Mouse (Mus musculus) forebrain, postnatal 0 days (tissue): ENCODE data around the gene Ano5. TPM values are rescaled to one million over a fixed set of nuclear protein-coding genes. Genes with fewer than 3 reads are reported as not detected.

Experiments
- ATAC-seq: fragments of 200-750 bp; cut with Nextera tagmentation; 2 replicates; pipeline ENCODE4 v1.8.0; 2017; ENCODE audit warnings: mild to moderate bottlenecking, moderate library complexity
- DNase-seq: peaks from one replicate; pipeline ENCODE4 v3.0.0-alpha.2; 2015
- H3K27ac ChIP-seq: fragments of 300-500 bp; sonication (generic); 2 replicates; pipeline ENCODE4 v1.5.1; 2014; ENCODE audit warnings: low read depth, mild to moderate bottlenecking, antibody characterized with exemption, low read length, moderate library complexity, mixed read lengths
- H3K27me3 ChIP-seq: fragments of 300-500 bp; sonication (generic); 2 replicates; pipeline ENCODE4 v1.6.1; 2014; ENCODE audit warnings: mild to moderate bottlenecking, low read length, mixed read lengths; ENCODE audit not compliant: insufficient read depth
- H3K36me3 ChIP-seq: fragments of 300-500 bp; sonication (generic); 2 replicates; pipeline ENCODE4 v1.6.1; 2014; ENCODE audit warnings: mild to moderate bottlenecking, moderate library complexity; ENCODE audit not compliant: insufficient read depth
- H3K4me1 ChIP-seq: fragments of 300-500 bp; sonication (generic); 2 replicates; pipeline ENCODE4 v1.6.1; 2014; ENCODE audit warnings: antibody characterized with exemption; ENCODE audit not compliant: insufficient read depth
- H3K4me2 ChIP-seq: fragments of 300-500 bp; sonication (generic); 2 replicates; pipeline ENCODE4 v1.6.1; 2014; ENCODE audit warnings: low read depth, mild to moderate bottlenecking, moderate library complexity
- H3K4me3 ChIP-seq: fragments of 300-500 bp; sonication (generic); 2 replicates; pipeline ENCODE4 v1.5.1; 2014; ENCODE audit warnings: low read depth, low read length, mixed read lengths
- H3K9ac ChIP-seq: fragments of 300-500 bp; sonication (generic); 2 replicates; pipeline ENCODE4 v1.6.1; 2014; ENCODE audit warnings: mild to moderate bottlenecking
- H3K9me3 ChIP-seq: fragments of 300-500 bp; sonication (generic); 2 replicates; pipeline ENCODE4 v1.6.1; 2016; ENCODE audit warnings: low read length
- CTCF ChIP-seq: sonication (generic); IDR thresholded peaks from 2 replicates; pipeline ENCODE4 v1.5.1; 2016; ENCODE audit warnings: antibody characterized with exemption, control low read depth, low read depth
- WGBS: fragments of 180-500 bp; shearing (Covaris S2); extraction: QIAGEN DNeasy Blood & Tissue Kit; methylation state at CpG from one replicate; pipeline ENCODE4 v1.1.7; 2014; 5-methylcytosine and 5-hydroxymethylcytosine counted together
- polyA plus RNA-seq: library from polyadenylated mRNA; unstranded; fragments of >200 nt; fragmentation: Nextera tagmentation; extraction: Ambion mirVana; gene quantifications from 2 replicates; pipeline ENCODE4 v1.2.1, GENCODE M21; 2015
- total RNA-seq: library from RNA; depleted of rRNA; stranded (reverse); fragments of >200 nt; gene quantifications from 2 replicates; pipeline ENCODE4 v1.2.3, GENCODE M21; 2014

The Ano5 gene
- total and polyA plus RNA-seq, 2 experiments from 2014 or later = 0.77 to 1.2 TPM

DNA sequence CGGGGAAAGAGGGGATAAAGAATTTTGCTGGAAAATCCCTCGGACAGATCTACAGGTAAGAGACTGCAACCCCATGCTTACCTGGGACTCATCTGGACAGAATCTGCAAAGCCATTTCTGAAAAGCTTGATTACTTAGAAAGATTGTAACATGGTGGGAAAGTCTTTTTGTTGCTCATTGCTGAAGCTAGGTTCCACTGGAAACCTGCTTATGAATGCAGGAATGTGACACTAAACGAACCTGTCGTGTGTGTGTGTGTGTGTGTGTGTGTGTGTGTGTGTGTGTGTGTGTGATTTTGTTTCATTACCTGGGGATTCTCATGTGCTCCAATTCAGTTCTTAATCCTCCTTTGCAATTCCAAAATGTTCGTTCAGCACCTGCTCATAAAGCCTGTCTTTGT lies 111.8 kb downstream of the Ano5 start:
- peak overlapping the region; percentile 62 for H3K9ac ChIP-seq
- no peaks in the 10 kb centered on the region for H3K9me3 ChIP-seq
- H3K27ac ChIP-seq = peak overlapping the region; percentile 85
- peak overlapping the region; percentile 49 for H3K4me2 ChIP-seq
- H3K36me3 ChIP-seq = no peaks in the 10 kb centered on the region
- no peak for DNase-seq
- no peaks in the 10 kb centered on the region for H3K4me1 ChIP-seq
- TF ChIP-seq CTCF = no peak
- WGBS = 1% methylated on average over 5 of the region's 5 CpGs
- peak overlapping the region; percentile 41 for H3K4me3 ChIP-seq
- peaks cover 9% of the 10 kb centered on the region for H3K27me3 ChIP-seq
- ATAC-seq = no peak

DNA sequence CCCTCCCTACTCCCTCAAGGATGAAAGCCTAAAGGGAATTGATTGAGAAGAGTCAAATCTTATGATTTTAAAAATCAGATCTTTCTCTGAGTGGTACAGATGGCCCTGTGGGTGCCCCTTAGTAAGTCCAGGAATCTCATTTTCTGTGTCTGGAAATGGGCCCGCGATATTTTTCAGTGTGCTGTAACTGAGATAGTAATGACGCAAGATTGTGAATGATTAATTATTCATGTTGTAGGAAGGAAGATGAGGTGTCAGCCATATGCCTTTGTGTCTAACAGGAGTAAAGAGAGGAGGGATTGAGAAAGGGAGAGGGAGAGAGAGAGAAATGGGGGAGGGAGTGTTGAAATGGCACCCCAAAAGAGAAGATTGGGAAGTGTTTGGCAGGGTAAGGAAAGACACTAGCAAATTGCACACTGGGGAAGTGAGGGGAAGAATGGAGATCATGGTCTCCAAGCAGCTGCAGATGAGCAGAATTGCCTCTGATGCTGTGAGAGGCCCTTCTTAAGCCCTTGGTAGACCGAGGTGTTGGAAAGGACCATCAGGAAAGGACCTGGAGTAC lies 113.6 kb downstream of the Ano5 start:
- Histone ChIP-seq H3K27me3 (peaks cover 9% of the 10 kb centered on the region), H3K27ac (peak overlapping the region; percentile 84), H3K4me3 (peak overlapping the region; percentile 41), H3K36me3 (no peaks in the 10 kb centered on the region), H3K9me3 (no peaks in the 10 kb centered on the region), H3K4me1 (no peaks in the 10 kb centered on the region), H3K9ac (peak overlapping the region; percentile 57), H3K4me2 (peak overlapping the region; percentile 52)
- TF ChIP-seq CTCF = no peak
- ATAC-seq (peak; percentile 19; the same call in 1 of the 2 replicates), DNase-seq (peak; percentile 77)
- WGBS = 4% methylated on average over 4 of the region's 4 CpGs

DNA sequence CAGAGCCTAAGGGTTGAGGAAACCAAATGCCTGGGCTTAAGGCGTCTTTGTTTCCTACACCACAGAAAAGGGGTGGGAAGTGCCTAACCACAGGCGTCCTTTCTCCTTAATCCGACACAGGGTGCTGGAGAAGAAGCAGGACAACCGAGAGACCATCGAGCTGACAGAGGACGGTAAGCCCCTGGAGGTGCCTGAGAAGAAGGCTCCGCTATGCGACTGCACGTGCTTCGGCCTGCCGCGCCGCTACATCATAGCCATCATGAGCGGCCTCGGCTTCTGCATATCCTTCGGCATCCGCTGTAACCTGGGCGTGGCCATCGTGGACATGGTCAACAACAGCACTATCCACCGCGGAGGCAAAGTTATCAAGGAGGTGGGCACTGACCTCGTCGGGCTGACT lies 114.3 kb downstream of the Ano5 start:
- no peak for TF ChIP-seq CTCF
- Histone ChIP-seq H3K4me3 (peak overlapping the region; percentile 41), H3K4me2 (peak overlapping the region; percentile 52), H3K36me3 (no peaks in the 10 kb centered on the region), H3K27me3 (peaks cover 9% of the 10 kb centered on the region), H3K9ac (peak overlapping the region; percentile 57), H3K9me3 (no peaks in the 10 kb centered on the region), H3K4me1 (no peaks in the 10 kb centered on the region), H3K27ac (peak overlapping the region; percentile 84)
- ATAC-seq (peak; percentile 10; the same call in 1 of the 2 replicates), DNase-seq (peak; percentile 76)
- 3% methylated on average over 23 of the region's 23 CpGs for WGBS

DNA sequence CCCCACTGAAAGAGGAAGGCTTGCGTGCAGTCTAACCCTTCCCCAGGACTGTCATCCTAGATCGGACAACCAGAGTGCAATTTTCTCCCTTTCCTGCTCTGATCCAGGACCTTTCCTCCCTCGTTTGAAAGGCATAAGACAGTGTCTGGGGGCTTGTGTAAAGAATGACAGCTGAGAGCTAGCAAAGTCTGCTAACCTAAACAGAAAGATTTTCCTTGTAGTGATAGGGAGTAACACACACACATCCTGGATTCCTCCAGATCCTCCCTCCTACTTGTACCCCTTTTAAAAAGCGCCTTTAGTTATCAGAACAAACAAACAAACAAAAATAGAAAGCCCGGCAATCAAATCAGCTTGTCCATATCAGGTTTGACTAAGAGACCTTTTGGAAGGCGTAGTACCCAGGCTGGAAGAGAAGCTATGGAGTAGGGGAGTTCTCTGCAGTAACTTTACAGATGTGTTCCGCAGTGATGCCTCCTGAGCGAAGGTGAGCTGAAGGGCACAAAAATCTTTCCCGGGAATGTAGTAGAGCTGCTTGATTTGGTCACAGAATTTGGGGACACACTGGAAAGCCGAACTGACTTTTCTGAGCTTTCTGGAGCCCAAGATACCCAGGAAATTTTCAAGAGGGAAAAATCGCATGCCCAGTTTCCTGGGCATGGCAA lies 114.9 kb downstream of the Ano5 start:
- no peaks in the 10 kb centered on the region for H3K36me3 ChIP-seq
- ATAC-seq = no peak
- peak overlapping the region; percentile 41 for H3K4me3 ChIP-seq
- 9% methylated on average over 11 of the region's 11 CpGs for WGBS
- H3K9ac ChIP-seq = peak overlapping the region; percentile 57
- H3K9me3 ChIP-seq = no peaks in the 10 kb centered on the region
- H3K4me2 ChIP-seq = peak overlapping the region; percentile 52
- peaks cover 9% of the 10 kb centered on the region for H3K27me3 ChIP-seq
- DNase-seq = peak; percentile 63
- no peaks in the 10 kb centered on the region for H3K4me1 ChIP-seq
- H3K27ac ChIP-seq = peak overlapping the region; percentile 84
- no peak for TF ChIP-seq CTCF

DNA sequence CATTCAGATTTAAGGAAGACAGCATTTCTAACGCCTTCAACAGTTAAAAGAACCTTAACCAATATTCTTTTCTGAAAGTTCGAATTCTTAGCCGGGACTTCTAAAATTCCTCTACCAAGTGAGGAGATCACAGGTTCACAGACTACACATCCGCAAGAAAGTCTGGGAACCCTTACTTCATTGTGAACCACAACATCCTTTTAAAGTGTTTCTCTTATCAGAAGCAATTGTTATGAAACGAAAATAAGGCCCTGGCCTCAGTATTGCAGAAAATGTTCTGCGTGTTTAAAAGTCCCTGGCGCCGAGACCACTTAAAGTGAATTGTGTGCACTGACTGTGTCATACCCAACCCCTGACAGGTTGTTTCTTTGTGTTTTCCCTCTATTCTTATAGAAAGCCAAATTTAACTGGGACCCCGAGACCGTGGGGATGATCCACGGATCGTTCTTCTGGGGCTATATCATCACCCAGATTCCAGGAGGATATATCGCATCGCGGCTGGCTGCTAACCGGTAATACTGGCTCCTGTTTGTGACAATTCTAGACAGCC lies 115.7 kb downstream of the Ano5 start:
- DNase-seq (peak; percentile 75), ATAC-seq (no peak)
- no peak for TF ChIP-seq CTCF
- Histone ChIP-seq H3K9ac (peak overlapping the region; percentile 57), H3K4me3 (peak overlapping the region; percentile 41), H3K27ac (peak overlapping the region; percentile 84), H3K9me3 (no peaks in the 10 kb centered on the region), H3K4me1 (no peaks in the 10 kb centered on the region; the same call in 1 of the 2 replicates), H3K36me3 (no peaks in the 10 kb centered on the region), H3K4me2 (peak overlapping the region; percentile 52), H3K27me3 (peaks cover 9% of the 10 kb centered on the region)
- WGBS = 5% methylated on average over 16 of the region's 16 CpGs

DNA sequence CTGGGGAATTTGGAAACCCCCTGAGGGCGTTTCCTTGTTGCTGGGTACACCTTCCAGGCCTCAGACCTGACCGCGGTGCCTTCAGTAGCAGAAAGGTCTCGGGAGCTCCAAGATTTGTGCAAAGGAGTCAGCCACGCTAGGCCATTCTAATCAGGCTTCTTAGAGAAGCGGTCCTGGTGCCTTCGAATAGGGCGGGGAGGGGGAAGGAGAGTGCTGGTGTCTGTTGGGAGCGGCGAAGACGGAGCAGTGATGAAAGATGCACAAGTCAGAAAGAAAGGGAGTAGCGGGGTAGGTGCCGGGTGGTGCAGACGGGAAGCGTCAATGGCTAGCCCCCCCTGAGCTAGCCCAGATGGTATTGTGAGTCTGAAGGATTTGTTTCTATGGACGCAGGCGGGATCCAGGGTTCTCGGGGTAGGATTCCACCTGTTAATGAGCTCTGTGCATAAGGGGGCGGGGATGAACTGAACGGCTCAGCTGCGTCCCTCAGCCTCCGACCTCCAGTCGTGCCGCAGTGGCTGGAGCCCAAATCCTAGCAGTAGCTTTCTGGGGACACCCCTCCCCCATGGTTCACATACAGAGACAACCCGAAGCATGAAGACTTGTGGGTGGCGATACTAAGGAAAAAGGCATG lies 116.3 kb downstream of the Ano5 start:
- peak; percentile 76 for ATAC-seq

More for the DNA sequence above, 116.3 kb downstream of the Ano5 start:
- H3K4me3 ChIP-seq = peak overlapping the region; percentile 41
- H3K27ac ChIP-seq = peak overlapping the region; percentile 84
- H3K9me3 ChIP-seq = no peaks in the 10 kb centered on the region
- DNase-seq = peak; percentile 80
- peaks cover 9% of the 10 kb centered on the region for H3K27me3 ChIP-seq
- TF ChIP-seq CTCF = no peak
- WGBS = under 1% methylated on average over 26 of the region's 26 CpGs
- no peaks in the 10 kb centered on the region; the same call in 1 of the 2 replicates for H3K4me1 ChIP-seq
- H3K9ac ChIP-seq = peak overlapping the region; percentile 57
- H3K4me2 ChIP-seq = peak overlapping the region; percentile 52
- no peaks in the 10 kb centered on the region for H3K36me3 ChIP-seq
